Mouse (Mus musculus) kidney, adult 2 months (tissue): ENCODE results near the gene Trio.

Experiments used
- CTCF ChIP-seq: fragments of 200-500 bp; conservative IDR thresholded peaks from 2 replicates; pipeline ENCODE4 v1.5.1; 2011; ENCODE audit warnings: low read depth, mild to moderate bottlenecking, control low read depth, low read length, moderate library complexity, mixed read lengths; ENCODE audit not compliant: insufficient read depth, insufficient read length
- POLR2A ChIP-seq: fragments of 200-500 bp; IDR thresholded peaks from one replicate; pipeline ENCODE4 v1.6.1; 2011; ENCODE audit warnings: low read depth, low read length, control low read depth

DNA sequence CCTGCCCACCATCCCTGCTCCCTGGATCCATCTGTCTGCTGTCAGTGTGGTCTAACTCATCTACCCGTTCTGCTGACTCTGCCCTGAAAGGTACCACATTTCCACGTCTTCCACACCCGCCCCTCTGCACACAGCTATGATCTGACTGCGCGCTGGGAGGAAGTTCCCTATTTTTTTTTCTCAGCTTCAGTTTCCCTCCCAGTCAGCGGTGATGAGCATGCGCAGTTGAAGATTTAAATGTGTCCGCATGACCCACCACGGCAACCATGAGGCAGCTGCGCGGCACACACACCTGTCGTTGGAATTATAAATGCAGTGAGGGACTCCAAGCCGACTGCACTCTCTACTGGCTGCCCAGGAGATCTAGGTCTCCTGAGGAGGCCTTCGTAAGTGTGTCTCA is 142.8 kb downstream of the Trio start:
- TF ChIP-seq CTCF (no peak), POLR2A (no peak)
